Mouse (Mus musculus) spleen, postnatal 10 days (tissue): ENCODE measurements at regions not wholly inside any gene's neighbourhood (a gene's known extent, or its start where the extent isn't known, plus 50 kb on each side); places are given as distances from the start of the nearest gene placed in this dataset.

Experiments
- DNase-seq, 2 experiments: peaks; one replicate each; pipeline ENCODE4 v3.0.0; 2021 to 2022; ENCODE audit warnings: low spot score in 2 of 2

- no peak for DNase-seq
Observed at GRCm38 (mm10) chr2:75408016-75408415, 251.0 kb upstream of the Hnrnpa3 start.

DNA sequence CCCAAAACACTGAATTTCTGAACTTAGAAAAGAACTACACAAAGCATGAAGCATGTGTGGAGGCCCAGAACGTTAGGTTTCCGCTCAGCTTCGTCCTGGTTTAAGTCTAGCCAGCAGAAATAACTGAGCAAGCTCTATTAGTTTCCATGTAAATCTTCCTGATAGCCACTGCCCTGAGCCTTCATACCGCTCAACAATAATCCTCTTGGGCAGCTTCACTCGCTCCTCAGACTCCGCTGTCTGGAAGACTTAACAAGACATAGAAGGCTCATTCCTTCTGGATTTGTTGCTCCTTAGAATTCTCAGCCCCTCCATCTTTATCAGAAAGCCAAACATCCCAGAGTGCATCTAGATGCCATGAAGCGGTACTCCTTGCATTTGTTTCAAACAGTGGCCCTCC lies 249.3 kb upstream of the Hnrnpa3 start:
- DNase-seq = no peak

DNA sequence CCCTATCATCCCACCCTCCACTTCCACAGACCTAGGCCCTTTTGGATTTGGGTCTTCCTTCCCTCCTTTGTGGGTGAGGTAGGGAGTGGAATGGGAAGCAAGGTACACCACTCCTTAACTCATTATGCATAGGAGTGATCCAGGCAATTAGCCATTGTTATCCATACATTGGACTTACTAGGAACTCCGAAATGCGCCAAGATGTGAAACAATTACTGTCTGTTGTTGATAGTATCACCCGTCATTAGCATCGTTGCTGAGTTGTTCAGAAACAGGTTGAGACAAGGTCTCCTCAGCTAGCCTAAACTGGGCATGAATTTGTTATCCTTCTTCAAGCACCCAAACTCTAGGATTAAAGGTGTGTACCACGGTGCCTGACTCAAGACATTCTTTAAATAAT lies 246.3 kb upstream of the Hnrnpa3 start:
- DNase-seq = no peak

- DNase-seq = no peak
Observed at GRCm38 (mm10) chr2:75418689-75419088, 240.4 kb upstream of the Hnrnpa3 start.

GRCm38 (mm10) chr2:75419142-75419541 lies 239.9 kb upstream of the Hnrnpa3 start:
- no peak for DNase-seq

DNA sequence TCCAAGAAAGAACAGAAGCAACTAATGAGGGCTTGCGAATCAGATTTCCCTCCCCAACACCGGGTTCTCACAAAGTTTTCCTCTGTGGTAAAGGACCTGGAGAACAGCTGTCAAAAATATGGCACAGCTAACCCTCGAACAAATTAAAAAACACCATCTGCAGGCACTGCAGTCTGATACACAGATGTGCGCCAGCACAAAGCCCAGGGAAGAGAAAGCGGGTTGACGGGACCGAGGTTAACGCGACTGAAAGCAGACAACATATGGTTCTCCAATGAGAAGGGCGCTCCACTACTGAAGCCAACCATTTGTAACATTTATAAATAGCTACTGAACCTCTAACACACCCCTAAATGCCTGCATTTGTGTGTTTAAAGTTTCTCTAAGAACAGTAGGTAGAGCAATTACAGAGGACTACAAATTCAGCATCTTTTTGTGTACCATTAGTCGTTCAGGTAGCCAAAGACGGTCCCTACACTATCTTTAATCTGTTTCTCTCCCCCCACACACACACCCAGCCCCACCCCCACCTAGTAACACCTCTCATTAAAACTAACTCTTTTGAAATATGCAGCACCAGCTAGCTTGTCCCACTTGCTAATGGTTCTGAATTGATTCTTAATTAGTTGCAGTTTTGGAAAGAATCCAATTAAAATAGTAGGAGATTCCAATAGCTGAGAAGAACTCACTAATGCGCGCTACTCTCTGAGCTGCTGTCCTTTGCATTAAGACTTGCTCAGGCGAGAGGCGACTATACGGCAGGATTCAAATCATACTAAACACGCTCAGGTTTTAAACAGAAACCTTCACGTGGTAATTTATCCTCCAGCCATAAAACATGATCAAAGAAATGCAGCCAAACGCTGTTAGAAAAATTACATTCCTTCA lies 236.0 kb upstream of the Hnrnpa3 start:
- no peak for DNase-seq

DNA sequence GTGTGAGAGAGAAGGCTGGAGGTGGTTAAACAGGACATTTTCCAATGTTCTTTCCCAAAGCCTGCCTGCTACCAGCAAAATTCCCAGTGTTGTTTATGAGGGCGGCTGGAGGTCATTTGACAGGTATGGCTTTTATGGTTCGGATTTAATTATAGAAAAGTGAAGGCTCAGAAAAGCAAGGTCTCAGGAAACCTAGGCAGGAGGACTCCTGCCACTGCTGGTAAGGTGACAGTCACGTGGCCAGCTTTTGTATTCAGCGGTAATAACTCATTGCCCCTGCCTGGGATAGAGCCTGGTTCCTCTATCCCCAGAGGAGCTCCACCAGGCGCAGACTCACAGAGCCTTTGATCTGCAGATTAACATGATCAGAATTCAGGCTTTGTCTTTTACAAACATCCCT lies 235.2 kb upstream of the Hnrnpa3 start:
- DNase-seq = no peak

DNA sequence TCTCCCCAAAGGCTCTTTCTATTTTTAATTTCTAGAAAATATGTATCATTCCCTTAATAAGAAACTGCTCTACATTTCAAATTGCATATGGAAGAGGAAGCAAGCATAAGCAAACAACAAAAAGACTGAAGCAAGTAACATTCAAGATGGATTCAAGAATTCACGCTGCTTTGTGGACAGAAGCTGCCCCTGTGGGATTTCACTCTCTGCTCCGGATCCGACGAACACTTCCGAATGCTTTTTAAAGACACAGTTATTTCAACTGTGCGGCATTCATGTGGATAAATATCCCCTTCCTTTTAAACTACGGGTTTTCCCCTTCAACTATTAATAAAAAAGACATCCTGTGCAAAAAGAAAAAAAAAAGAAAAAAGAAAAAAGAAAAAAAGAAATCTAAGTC lies 234.7 kb upstream of the Hnrnpa3 start:
- no peak for DNase-seq

DNA sequence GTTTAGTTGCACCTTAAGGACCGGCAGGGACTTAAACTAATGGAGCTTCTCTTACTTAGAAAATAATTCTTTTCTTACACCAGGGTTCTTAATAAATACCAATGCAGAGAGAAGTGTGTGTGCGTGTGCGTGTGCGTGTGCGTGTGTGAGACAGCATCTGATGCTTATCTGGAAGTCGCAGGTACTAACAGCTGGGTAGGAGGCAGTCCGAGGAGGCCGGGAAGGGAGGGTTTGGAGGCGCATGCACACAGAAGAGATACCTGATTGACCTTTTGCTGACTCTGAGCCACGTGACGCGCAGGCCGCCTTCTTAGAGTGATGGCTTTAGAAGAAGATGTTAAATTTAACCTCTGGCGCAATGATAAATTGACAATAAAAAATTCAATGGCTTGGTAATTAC lies 234.2 kb upstream of the Hnrnpa3 start:
- no peak for DNase-seq

GRCm38 (mm10) chr2:75425384-75425783 lies 233.7 kb upstream of the Hnrnpa3 start:
- DNase-seq = no peak

- no peak for DNase-seq
Observed at GRCm38 (mm10) chr2:75425791-75426190, 233.3 kb upstream of the Hnrnpa3 start.

DNA sequence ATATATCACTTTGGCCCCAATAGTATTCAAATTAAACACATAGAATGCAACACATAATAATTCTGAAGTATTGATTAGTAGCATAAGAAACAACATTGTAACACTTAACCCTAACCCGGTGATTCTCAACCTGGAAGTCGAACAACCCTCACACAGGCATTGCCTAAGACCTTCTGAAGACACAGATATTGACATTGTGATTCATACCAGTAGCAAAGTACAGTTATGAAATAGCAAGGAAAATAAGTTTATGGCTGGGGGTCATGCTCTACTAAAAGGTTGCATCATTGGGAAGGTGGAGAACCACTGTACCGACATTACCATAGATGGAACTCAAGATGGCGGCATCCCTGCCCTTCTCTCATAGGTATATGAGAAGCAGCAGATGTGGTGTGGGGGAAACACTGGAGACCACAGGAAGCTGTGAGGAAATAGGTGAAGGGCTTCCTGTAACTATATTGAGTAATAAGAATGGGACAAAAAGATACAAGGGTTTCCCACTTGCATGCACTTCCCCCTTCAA lies 231.1 kb upstream of the Hnrnpa3 start:
- DNase-seq = no peak

DNA sequence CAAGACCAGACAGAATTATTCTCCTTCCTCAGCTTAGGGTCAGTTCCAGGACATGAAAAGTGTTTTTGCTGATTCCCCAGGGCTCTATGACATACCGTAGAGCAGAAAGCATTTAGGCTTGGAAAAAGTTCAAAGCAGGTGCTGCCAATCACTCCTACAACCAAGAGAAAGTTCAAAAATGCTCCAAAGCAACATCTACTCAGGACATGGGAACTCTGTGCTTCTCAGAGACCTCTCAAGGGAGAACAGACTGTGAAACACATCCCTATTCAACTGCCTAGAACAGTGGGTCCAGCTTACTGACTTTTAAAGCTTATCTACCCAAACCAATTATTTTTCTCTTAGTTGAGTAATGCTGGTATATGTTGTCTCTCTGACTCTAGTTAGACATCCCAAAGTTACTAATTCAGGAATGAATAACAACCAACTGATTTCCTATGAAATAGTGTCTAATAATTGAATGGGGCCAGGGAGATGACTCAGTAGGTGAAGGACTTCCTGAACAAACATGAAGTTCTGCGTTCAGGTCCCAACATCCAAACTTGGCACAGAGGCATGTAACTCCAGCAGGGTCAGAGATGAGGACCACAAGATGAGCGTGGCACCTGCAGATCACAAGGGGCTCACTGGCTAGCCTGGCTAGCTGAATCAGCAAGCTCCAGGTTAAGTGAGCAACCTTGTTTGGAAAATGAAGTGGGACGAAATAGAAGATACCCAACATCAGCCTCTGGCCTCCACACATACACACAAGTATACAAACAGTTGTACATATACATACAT lies 228.7 kb upstream of the Hnrnpa3 start:
- no peak for DNase-seq

DNA sequence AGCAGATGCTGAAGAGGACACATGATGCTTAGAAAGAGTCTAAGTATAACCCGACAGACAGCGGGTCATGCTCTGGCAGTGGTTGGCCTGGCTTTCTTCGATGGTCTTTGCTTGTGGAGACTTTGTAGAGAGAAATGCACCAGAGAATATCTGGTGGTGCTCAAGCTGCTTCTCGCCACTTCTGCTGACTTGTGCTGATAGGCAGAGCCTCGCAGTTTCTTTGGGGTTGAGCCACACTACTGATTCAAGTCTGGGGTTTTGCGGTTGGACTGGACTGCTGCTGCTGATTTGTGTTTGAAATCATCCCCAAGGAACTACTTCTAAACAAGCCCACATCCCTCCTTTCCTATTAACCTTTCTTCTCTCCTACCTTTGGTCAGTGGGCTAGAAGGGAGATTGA lies 227.1 kb upstream of the Hnrnpa3 start:
- DNase-seq = no peak

- DNase-seq = no peak
Observed at GRCm38 (mm10) chr2:75434521-75434920, 224.5 kb upstream of the Hnrnpa3 start.

DNA sequence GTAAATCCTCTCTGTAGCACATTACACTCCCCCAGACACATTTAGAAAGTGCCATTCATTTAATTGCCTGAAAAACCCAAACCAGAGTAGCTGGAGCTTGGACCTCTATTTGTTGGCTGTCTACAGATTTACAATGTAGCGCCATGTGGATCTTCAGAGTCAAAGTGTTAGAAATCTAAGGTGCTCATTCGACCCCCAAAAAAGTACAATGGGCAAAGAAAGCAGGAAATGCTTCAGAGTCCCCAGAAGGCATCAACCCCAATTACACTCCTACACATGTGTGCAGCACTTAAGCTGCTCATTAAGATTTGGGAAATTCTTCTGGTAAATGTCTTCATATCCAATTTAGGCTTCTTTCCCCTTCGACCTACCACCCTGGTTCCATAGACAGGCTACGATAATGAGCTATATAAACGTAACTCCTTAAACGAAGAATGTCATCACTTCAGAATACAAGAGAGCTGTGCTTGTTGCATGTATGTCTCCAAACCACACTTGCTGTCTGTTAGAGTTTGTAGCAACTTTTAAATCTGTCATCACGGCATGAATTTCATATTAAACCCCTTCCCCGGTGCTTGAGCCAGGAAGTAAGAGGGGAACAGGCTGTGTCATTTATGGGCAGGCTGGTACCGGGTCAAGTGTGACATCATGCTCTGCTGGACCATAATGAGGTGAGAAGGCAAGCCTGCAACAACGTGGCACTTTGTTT lies 219.4 kb upstream of the Hnrnpa3 start:
- no peak for DNase-seq

GRCm38 (mm10) chr2:75442632-75443031 lies 216.4 kb upstream of the Hnrnpa3 start:
- no peak for DNase-seq

GRCm38 (mm10) chr2:75445189-75445588 lies 213.9 kb upstream of the Hnrnpa3 start:
- no peak for DNase-seq

DNA sequence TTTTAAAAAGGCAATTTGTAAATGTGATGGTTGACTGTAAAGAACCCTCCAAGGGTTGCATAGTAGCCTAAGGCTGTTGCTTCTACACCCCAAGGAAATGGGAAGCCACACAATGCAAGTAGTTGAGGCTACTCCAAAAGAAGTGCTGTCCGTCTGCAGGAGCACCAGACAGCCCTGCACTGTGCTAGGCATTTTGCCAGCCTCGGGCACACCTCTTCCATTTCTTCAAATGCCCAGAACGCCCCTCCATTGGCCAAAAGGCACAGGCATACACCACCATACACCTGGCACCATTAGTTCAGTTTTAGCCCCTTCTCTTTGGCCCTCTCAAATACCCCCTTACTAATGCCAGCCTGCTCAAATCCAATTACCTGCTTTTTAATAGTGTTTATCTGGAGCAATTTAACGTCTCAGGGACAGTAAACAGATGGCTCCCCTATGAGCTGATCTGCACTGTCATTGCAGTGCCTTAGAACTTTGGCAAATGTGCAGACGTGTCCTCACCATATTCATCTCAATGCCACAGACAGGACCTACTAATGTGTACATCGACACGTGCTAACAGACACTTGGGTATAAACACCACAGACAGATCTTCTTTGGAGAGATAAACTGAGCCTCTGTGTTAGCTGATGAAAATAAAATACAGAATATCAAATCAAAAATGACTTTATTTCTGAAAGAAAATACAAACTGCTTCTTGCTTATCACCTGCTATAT lies 211.9 kb upstream of the Hnrnpa3 start:
- DNase-seq = no peak

DNA sequence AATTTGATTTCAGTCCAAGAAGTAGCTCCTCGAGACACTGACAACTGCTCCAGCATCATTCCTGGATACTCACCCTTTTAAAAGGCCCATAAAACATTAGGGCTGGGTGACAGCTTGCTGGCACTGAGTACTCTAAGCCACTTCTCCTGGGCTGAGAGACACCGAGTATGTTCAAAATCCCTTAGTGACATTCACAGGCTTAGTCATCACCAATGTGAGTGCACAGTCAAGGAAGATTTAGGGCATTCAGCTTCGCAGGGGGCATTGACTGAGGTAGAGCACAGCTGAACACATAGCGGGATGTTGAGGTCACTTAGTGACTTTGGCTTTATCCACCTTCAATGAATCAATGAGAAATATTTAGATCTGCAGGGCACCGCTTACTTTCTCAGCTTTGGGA lies 210.8 kb upstream of the Hnrnpa3 start:
- no peak for DNase-seq

DNA sequence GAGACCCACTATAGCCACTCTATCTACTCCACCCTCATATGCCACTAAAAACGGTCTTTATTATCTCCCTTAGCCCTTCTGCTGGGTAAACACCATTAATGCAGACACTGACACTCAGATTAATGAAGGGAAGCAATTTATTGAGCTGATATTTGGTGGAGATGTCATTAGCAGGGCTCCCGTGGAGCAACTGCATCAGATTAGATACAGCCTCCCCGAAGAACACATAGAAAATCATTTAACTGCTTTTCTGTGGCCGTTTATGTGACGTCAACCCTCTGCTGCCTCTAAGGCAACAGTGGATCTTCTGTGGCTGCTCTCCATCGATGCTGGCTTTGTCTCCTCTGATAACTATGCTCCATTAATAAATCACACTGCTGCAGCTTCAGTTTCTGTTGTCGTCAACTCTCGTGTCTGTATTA lies 207.2 kb upstream of the Hnrnpa3 start:
- DNase-seq = no peak
